Mouse (Mus musculus) megakaryocyte, adult 5-6 weeks (primary cell): ENCODE measurements around the gene Gm11559. TPM values are rescaled to one million over a fixed set of nuclear protein-coding genes. Genes with fewer than 3 reads are reported as not detected.
"Not testable (repeated sequence)": the region's sequence is repeated elsewhere in the genome, so short reads cannot be mapped to it uniquely, and the experiment has no call there.

ENCODE experiments used
- ATAC-seq: 2 replicates; pipeline ENCODE4 v1.8.0; 2016; ENCODE audit warnings: mild to moderate bottlenecking, inconsistent platforms; ENCODE audit not compliant: poor library complexity, severe bottlenecking
- total RNA-seq, 2 experiments: library from RNA; stranded (forward) in 1 of 2; stranded (reverse) in 1 of 2; fragments of 153-499, 151-499 nt in 1 of 2; fragments of 221-1000, 200-1000 nt in 1 of 2; gene quantifications; 2 replicates each; pipeline versions ENCODE4 v1.2.3 to v1.2.4; 2015 to 2017

Gene Gm11559
- not detected in 2 replicates for total RNA-seq (2015)
- total RNA-seq (2017) = not detected in 2 replicates

GRCm38 (mm10) chr11:99864176-99864575 is at the start of gene Gm11559:
Gm11559 (plus strand) TSS chr11:99864476.
- not testable (repeated sequence) for ATAC-seq

DNA sequence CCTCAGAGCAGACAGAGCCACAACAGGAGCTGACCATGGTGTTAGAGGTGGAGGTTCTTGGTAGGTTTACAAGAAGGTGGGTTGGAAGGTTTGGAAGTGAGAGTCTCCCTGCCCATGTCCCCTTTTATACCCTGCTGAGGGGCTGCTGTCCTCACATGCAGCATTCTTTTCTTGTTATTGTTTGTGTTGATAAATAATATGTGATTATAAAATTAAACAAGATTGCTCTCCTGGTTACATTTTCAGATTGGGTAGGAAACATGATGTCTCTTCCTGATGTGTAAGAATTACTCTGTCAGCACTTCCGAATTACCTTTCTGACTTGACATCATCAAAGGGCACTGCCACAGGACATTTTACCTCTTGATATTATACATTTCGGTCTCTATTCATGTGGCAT is 48.7 kb upstream of the Gm11559 start, which contains the start of gene Gm11564:
Gm11564 (minus strand) TSS at position 101 of the 400 bp plus-strand sequence.
- ATAC-seq = not testable (repeated sequence)

GRCm38 (mm10) chr11:99837966-99838365 is 26.3 kb upstream of the Gm11559 start, which contains the start of gene 2300003K06Rik:
2300003K06Rik (minus strand) TSS chr11:99838066.
- ATAC-seq = no peak

DNA sequence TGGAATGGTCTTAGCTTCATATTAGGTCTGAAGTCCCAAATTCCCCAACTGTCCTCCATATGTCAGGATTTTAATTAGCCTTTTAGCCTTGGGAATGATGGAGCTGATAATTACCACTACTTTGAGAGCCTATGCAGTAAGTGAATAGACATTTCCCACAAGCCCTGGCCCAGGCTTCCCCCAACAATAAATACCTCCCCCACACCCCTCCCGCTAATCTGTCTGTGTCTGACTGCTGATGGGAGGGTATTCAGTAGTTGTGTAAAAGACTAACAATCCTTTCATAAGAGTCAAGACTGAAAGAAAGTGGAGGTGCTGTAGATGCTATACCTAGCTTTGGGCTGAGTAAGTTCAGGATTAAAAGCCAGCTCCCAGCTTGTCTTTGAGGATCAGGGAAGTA is 22.1 kb upstream of the Gm11559 start:
- no peak for ATAC-seq

- ATAC-seq = no peak
These were observed 17.5 kb upstream of the Gm11559 start for GRCm38 (mm10) chr11:99846746-99847145.

DNA sequence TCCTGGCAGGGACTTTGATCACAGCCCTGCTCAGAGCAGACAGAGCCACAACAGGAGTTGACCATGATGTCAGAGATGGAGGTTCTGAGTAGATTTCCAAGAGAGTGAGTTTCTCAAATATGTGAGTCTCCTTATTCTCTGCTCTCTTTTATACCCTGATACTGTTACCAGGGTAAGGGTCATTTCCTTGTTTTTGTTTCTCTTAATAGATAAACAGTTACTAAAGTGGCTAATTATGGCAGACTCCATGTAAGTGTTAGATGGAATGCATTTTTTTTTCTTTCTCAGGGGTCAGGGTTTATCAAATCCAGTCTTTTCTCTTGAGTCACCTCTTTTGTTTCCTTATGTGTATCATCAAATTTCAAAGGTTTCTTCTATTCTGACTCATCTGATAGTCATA is 12.8 kb upstream of the Gm11559 start, which contains the start of gene Krtap4-16:
Krtap4-16 (minus strand) TSS at position 101 of the 400 bp plus-strand sequence.
- no peak for ATAC-seq

- ATAC-seq = no peak
These were observed 10.2 kb upstream of the Gm11559 start for GRCm38 (mm10) chr11:99854121-99854520.

GRCm38 (mm10) chr11:99857617-99858016 is 6.7 kb upstream of the Gm11559 start, which contains the start of gene Gm11568:
Gm11568 (plus strand) TSS chr11:99857917.
- no peak for ATAC-seq

DNA sequence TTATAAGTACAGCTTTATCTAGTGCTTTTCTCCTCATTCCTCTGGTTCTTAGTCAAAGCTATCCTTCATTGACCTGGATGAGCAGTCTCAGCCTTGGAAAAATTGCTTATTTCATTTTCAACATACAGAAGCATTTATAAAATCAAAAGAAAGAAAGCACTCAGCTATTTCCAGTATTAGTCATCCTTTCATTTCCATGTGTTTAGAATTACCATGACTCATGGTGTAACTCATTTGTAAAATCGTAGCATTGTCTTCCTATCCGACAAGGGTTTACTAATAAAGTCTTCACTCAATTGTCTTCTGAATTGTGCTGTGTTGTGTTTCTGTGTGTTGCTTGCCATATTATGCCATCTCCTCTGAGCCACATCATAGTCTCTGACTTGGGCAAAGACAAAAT is 5.5 kb upstream of the Gm11559 start:
- ATAC-seq = no peak

DNA sequence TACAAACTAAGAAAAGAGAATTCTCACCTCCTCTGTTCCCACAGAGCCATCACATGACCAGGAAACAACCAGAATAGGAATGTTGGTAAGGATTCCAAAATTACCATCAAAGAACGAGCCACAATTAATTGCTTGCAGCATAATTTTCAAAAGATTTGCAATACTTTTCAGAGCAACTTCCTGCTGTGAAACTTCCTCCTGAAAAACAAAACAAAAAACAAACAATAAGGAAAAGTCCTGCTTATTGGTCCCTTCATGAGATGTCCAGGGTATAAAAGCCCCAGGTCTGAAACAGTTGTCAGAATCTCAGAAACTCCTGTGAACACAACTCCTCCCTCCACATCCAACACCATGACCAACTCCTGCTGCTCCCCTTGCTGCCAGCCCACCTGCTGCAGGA is 8.8 kb downstream of the Gm11559 start, which contains the start of gene Krtap9-1:
Krtap9-1 (plus strand) TSS at position 301 of the 400 bp plus-strand sequence.
- ATAC-seq = not testable (repeated sequence)

GRCm38 (mm10) chr11:99878887-99879286 is 14.6 kb downstream of the Gm11559 start, which contains the start of gene Gm11567:
Gm11567 (plus strand) TSS chr11:99879187.
- ATAC-seq = not testable (repeated sequence)

- no peak for ATAC-seq
These were observed 43.3 kb downstream of the Gm11559 start, which contains the start of gene Krtap31-1 for GRCm38 (mm10) chr11:99907620-99908019. Krtap31-1 (plus strand) TSS chr11:99907920.

DNA sequence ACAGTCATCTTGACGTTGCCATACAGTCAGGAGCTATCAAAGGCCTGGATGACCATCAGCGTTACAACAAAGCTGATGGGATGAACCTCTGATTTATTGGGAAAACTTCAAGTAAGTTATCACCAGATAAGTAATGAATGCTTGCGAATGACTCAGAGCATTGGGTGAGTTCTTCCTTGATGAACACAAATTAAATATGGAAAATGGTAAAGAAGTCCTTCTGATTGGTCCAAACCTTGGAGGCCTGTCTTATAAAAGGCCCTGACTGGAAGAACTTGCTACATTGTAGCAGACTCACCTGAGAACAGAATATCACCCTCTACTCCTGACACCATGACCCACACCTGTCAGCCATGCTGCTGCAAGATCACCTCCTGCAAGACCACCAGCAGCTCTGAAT is 50.2 kb downstream of the Gm11559 start, which contains the start of gene Gm11565:
Gm11565 (plus strand) TSS at position 301 of the 400 bp plus-strand sequence.
- no peak for ATAC-seq

Other genes with a start within 250 kb of the Gm11559 start
Only the 30 nearest of the 37 such genes appear.
- gene Krtap4-7, start 220.4 kb upstream of the Gm11559 start, total RNA-seq (2015) = not detected in 2 replicates
- not detected in 2 replicates for gene Krtap4-7, start 220.4 kb upstream of the Gm11559 start, total RNA-seq (2017)
- gene Gm11555, start 214.2 kb upstream of the Gm11559 start, total RNA-seq (2015) = not detected in 2 replicates
- not detected in 2 replicates for gene Gm11555, start 214.2 kb upstream of the Gm11559 start, total RNA-seq (2017)
- not detected in 2 replicates for gene Gm11563, start 205.5 kb upstream of the Gm11559 start, total RNA-seq (2015)
- not detected in 2 replicates for gene Gm11563, start 205.5 kb upstream of the Gm11559 start, total RNA-seq (2017)
- gene Krtap4-6, start 198.5 kb upstream of the Gm11559 start, total RNA-seq (2015) = not detected in 2 replicates
- gene Krtap4-6, start 198.5 kb upstream of the Gm11559 start, total RNA-seq (2017) = not detected in 2 replicates
- not detected in 2 replicates for gene Gm14190, start 173.7 kb upstream of the Gm11559 start, total RNA-seq (2015)
- gene Gm14190, start 173.7 kb upstream of the Gm11559 start, total RNA-seq (2017) = not detected in 2 replicates
- gene Gm14180, start 130.2 kb upstream of the Gm11559 start, total RNA-seq (2015) = not detected in 2 replicates
- gene Gm14180, start 130.2 kb upstream of the Gm11559 start, total RNA-seq (2017) = not detected in 2 replicates
- not detected in 2 replicates for gene Gm11595, start 91.6 kb upstream of the Gm11559 start, total RNA-seq (2015)
- gene Gm11595, start 91.6 kb upstream of the Gm11559 start, total RNA-seq (2017) = not detected in 2 replicates
- not detected in 2 replicates for gene Krtap4-8, start 83.8 kb upstream of the Gm11559 start, total RNA-seq (2015)
- gene Krtap4-8, start 83.8 kb upstream of the Gm11559 start, total RNA-seq (2017) = not detected in 2 replicates
- gene Krtap4-9, start 79.3 kb upstream of the Gm11559 start, total RNA-seq (2015) = not detected in 2 replicates
- gene Krtap4-9, start 79.3 kb upstream of the Gm11559 start, total RNA-seq (2017) = not detected in 2 replicates
- not detected in 2 replicates for gene Gm11596, start 71.0 kb upstream of the Gm11559 start, total RNA-seq (2015)
- gene Gm11596, start 71.0 kb upstream of the Gm11559 start, total RNA-seq (2017) = not detected in 2 replicates
- not detected in 2 replicates for gene Gm11569, start 65.5 kb upstream of the Gm11559 start, total RNA-seq (2015)
- gene Gm11569, start 65.5 kb upstream of the Gm11559 start, total RNA-seq (2017) = not detected in 2 replicates
- gene Gm11554, start 60.0 kb upstream of the Gm11559 start, total RNA-seq (2015) = not detected in 2 replicates
- gene Gm11554, start 60.0 kb upstream of the Gm11559 start, total RNA-seq (2017) = not detected in 2 replicates
- gene Krtap4-13, start 54.6 kb upstream of the Gm11559 start, total RNA-seq (2015) = not detected in 2 replicates
- gene Krtap4-13, start 54.6 kb upstream of the Gm11559 start, total RNA-seq (2017) = not detected in 2 replicates
- gene Gm11564, start 48.8 kb upstream of the Gm11559 start, total RNA-seq (2015) = not detected in 2 replicates
- gene Gm11564, start 48.8 kb upstream of the Gm11559 start, total RNA-seq (2017) = not detected in 2 replicates
- gene 2300003K06Rik, start 26.4 kb upstream of the Gm11559 start, total RNA-seq (2015) = not detected in 2 replicates
- not detected in 2 replicates for gene 2300003K06Rik, start 26.4 kb upstream of the Gm11559 start, total RNA-seq (2017)
- gene Krtap4-16, start 12.9 kb upstream of the Gm11559 start, total RNA-seq (2015) = not detected in 2 replicates
- not detected in 2 replicates for gene Krtap4-16, start 12.9 kb upstream of the Gm11559 start, total RNA-seq (2017)
- not detected in 2 replicates for gene Gm11568, start 6.6 kb upstream of the Gm11559 start, total RNA-seq (2015)
- gene Gm11568, start 6.6 kb upstream of the Gm11559 start, total RNA-seq (2017) = not detected in 2 replicates
- not detected in 2 replicates for gene Krtap9-1, start 8.9 kb downstream of the Gm11559 start, total RNA-seq (2015)
- gene Krtap9-1, start 8.9 kb downstream of the Gm11559 start, total RNA-seq (2017) = not detected in 2 replicates
- not detected in 2 replicates for gene Gm11567, start 14.7 kb downstream of the Gm11559 start, total RNA-seq (2015)
- gene Gm11567, start 14.7 kb downstream of the Gm11559 start, total RNA-seq (2017) = not detected in 2 replicates
- not detected in 2 replicates for gene Krtap31-1, start 43.4 kb downstream of the Gm11559 start, total RNA-seq (2015)
- not detected in 2 replicates for gene Krtap31-1, start 43.4 kb downstream of the Gm11559 start, total RNA-seq (2017)
- not detected in 2 replicates for gene Gm11565, start 50.3 kb downstream of the Gm11559 start, total RNA-seq (2015)
- not detected in 2 replicates for gene Gm11565, start 50.3 kb downstream of the Gm11559 start, total RNA-seq (2017)
- not detected in 2 replicates for gene Krtap31-2, start 71.8 kb downstream of the Gm11559 start, total RNA-seq (2015)
- not detected in 2 replicates for gene Krtap31-2, start 71.8 kb downstream of the Gm11559 start, total RNA-seq (2017)
- gene Krtap9-5, start 84.0 kb downstream of the Gm11559 start, total RNA-seq (2015) = not detected in 2 replicates
- gene Krtap9-5, start 84.0 kb downstream of the Gm11559 start, total RNA-seq (2017) = not detected in 2 replicates
- not detected in 2 replicates for gene Krtap29-1, start 114.6 kb downstream of the Gm11559 start, total RNA-seq (2015)
- gene Krtap29-1, start 114.6 kb downstream of the Gm11559 start, total RNA-seq (2017) = not detected in 2 replicates
- gene Krtap16-1, start 122.1 kb downstream of the Gm11559 start, total RNA-seq (2015) = not detected in 2 replicates
- not detected in 2 replicates for gene Krtap16-1, start 122.1 kb downstream of the Gm11559 start, total RNA-seq (2017)
- not detected in 2 replicates for gene Krtap17-1, start 129.5 kb downstream of the Gm11559 start, total RNA-seq (2015)
- not detected in 2 replicates for gene Krtap17-1, start 129.5 kb downstream of the Gm11559 start, total RNA-seq (2017)
- not detected in 2 replicates for gene Krt33a, start 151.7 kb downstream of the Gm11559 start, total RNA-seq (2015)
- gene Krt33a, start 151.7 kb downstream of the Gm11559 start, total RNA-seq (2017) = not detected in 2 replicates
- gene Krt33b, start 165.4 kb downstream of the Gm11559 start, total RNA-seq (2015) = not detected in 2 replicates
- gene Krt33b, start 165.4 kb downstream of the Gm11559 start, total RNA-seq (2017) = not detected in 2 replicates
- gene Krt34, start 177.1 kb downstream of the Gm11559 start, total RNA-seq (2015) = not detected in 2 replicates
- not detected in 2 replicates for gene Krt34, start 177.1 kb downstream of the Gm11559 start, total RNA-seq (2017)
- not detected in 2 replicates for gene Krt31, start 186.1 kb downstream of the Gm11559 start, total RNA-seq (2015)
- not detected in 2 replicates for gene Krt31, start 186.1 kb downstream of the Gm11559 start, total RNA-seq (2017)